Mouse (Mus musculus): ENCODE data around the gene Zfp329. TPM values are rescaled to one million over a fixed set of nuclear protein-coding genes. Genes with fewer than 3 reads are reported as not detected.

Zfp329 gene
- polyA plus RNA-seq, 1 experiment from 2014 or later, result 8.8 TPM

Other genes with a start within 250 kb of the Zfp329 start
- gene Vmn2r53, start 210.1 kb downstream of the Zfp329 start, polyA plus RNA-seq (2015; fragmentation: Nextera tagmentation; extraction: Ambion mirVana), result not detected in 2 replicates
- not detected in 2 replicates for gene Vmn2r54, start 178.5 kb downstream of the Zfp329 start, polyA plus RNA-seq (2015; fragmentation: Nextera tagmentation; extraction: Ambion mirVana)
- not detected in 2 replicates for gene Vmn2r55, start 133.9 kb downstream of the Zfp329 start, polyA plus RNA-seq (2015; fragmentation: Nextera tagmentation; extraction: Ambion mirVana)
- gene Vmn2r56, start 83.9 kb downstream of the Zfp329 start, polyA plus RNA-seq (2015; fragmentation: Nextera tagmentation; extraction: Ambion mirVana), result not detected in 2 replicates
- 3.4 and 4.0 TPM in 2 replicates for gene Zscan18, start 15.2 kb downstream of the Zfp329 start, polyA plus RNA-seq (2015; fragmentation: Nextera tagmentation; extraction: Ambion mirVana)
- gene Zfp110, start 15.9 kb upstream of the Zfp329 start, polyA plus RNA-seq (2015; fragmentation: Nextera tagmentation; extraction: Ambion mirVana), result 27.1 and 27.7 TPM in 2 replicates
- gene Zfp128, start 62.3 kb upstream of the Zfp329 start, polyA plus RNA-seq (2015; fragmentation: Nextera tagmentation; extraction: Ambion mirVana), result 2.2 and 2.9 TPM in 2 replicates
- 13.3 and 13.5 TPM in 2 replicates for gene Zscan22, start 79.0 kb upstream of the Zfp329 start, polyA plus RNA-seq (2015; fragmentation: Nextera tagmentation; extraction: Ambion mirVana)
- 904 and 1,023 TPM in 2 replicates for gene Rps5, start 103.4 kb upstream of the Zfp329 start, polyA plus RNA-seq (2015; fragmentation: Nextera tagmentation; extraction: Ambion mirVana)
- gene Rnf225, start 108.6 kb upstream of the Zfp329 start, polyA plus RNA-seq (2015; fragmentation: Nextera tagmentation; extraction: Ambion mirVana), result 0.18 and 0.27 TPM in 2 replicates
- gene Zfp324, start 147.0 kb upstream of the Zfp329 start, polyA plus RNA-seq (2015; fragmentation: Nextera tagmentation; extraction: Ambion mirVana), result 7.8 TPM in 2 replicates
- gene Zfp446, start 159.0 kb upstream of the Zfp329 start, polyA plus RNA-seq (2015; fragmentation: Nextera tagmentation; extraction: Ambion mirVana), result 5.9 and 6.1 TPM in 2 replicates
- gene Slc27a5, start 179.3 kb upstream of the Zfp329 start, polyA plus RNA-seq (2015; fragmentation: Nextera tagmentation; extraction: Ambion mirVana), result 0.84 and 0.89 TPM in 2 replicates
- 116 and 131 TPM in 2 replicates for gene Trim28, start 180.3 kb upstream of the Zfp329 start, polyA plus RNA-seq (2015; fragmentation: Nextera tagmentation; extraction: Ambion mirVana)
- 22.2 and 23.2 TPM in 2 replicates for gene Zbtb45, start 191.2 kb upstream of the Zfp329 start, polyA plus RNA-seq (2015; fragmentation: Nextera tagmentation; extraction: Ambion mirVana)
- 199 and 202 TPM in 2 replicates for gene Chmp2a, start 215.9 kb upstream of the Zfp329 start, polyA plus RNA-seq (2015; fragmentation: Nextera tagmentation; extraction: Ambion mirVana)
- 19.5 and 25.0 TPM in 2 replicates for gene Ube2m, start 219.4 kb upstream of the Zfp329 start, polyA plus RNA-seq (2015; fragmentation: Nextera tagmentation; extraction: Ambion mirVana)
- 1.4 and 1.8 TPM in 2 replicates for gene Mzf1, start 235.9 kb upstream of the Zfp329 start, polyA plus RNA-seq (2015; fragmentation: Nextera tagmentation; extraction: Ambion mirVana)